ENCODE assay signal across 24 mouse cellular contexts in the genomic region with DNA sequence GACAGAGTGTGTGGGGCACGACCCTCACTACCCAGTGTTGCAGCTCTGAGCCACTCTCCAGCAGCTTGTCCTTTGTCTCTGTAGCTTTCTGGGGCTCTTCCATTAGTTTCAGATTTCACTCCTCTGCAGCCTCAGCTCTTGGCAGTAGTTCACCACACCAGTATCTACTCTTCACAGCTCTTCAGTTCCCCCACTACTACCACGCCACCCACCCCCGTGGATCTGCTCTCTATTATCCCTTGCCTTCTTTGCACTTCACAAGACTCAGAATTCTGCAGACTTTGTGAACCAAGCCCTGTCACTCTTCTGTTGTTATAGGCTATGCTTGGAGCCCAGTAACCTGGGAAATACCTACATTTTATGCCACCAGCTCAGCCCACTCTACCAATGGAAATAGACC.
DNase-seq lines count a peak whose midpoint lies in the region; ATAC-seq lines count a peak whose summit lies in the region.
"Had no signal": no experiment of that assay in that cellular context is flagged by ENCODE, and none has a peak within 500 bp of the region (broad histone marks: within the 10 kb centered on the region; RNA-seq: fewer than 3 reads in every experiment).

No protein-coding gene starts in this region.

- intact Hi-C loops in left cerebral cortex, postnatal 4 days (cut with DNase I) = no loop called here

- DNase-seq in layer of hippocampus, adult 18-20 months (ENCODE audit: low spot score in 2 of 2) = peak; percentile 4 to 34
- DNase-seq in layer of hippocampus, postnatal 10 days (ENCODE audit: low spot score in 2 of 2) = no peak
- peak; percentile 18 to 56 for DNase-seq in left cerebral cortex, adult 18-20 months (ENCODE audit: low spot score in 2 of 2)
- DNase-seq in left cerebral cortex, postnatal 4 days = no peak
- DNase-seq in right cerebral cortex, adult 18-20 months = peak; percentile 57
- DNase-seq in right cerebral cortex, postnatal 4 days = no peak
- DNase-seq in hindbrain, embryonic 14.5 days (ENCODE audit: low spot score) = no peak
- DNase-seq: adrenal gland, adult 2 months; adrenal gland, postnatal 36 days; cerebellum, adult 11 months; cerebellum, adult 8-10 months; cerebellum, postnatal 14 days; embryo, embryonic 11 days; gastrocnemius, postnatal 10 days; heart, adult 18-20 months; heart, postnatal 10 days; heart, postnatal 4 days had no signal

- no peaks in the 10 kb centered on the region for H3K9me3 ChIP-seq in hindbrain, embryonic 14.5 days (ENCODE audit: control insufficient read depth, low read length)
- H3K9me3 ChIP-seq: embryonic facial prominence, embryonic 15.5 days; forebrain, embryonic 10.5 days; heart, embryonic 10.5 days; hindbrain, embryonic 12.5 days had no signal

- 82% methylated on average over 3 of the region's 3 CpGs for WGBS in hindbrain, embryonic 14.5 days

- H3K27me3 ChIP-seq in hindbrain, embryonic 14.5 days (ENCODE audit: control insufficient read depth, insufficient read depth, low read length) = no peaks in the 10 kb centered on the region
- H3K27me3 ChIP-seq: embryonic facial prominence, embryonic 15.5 days; hindbrain, embryonic 12.5 days had no signal

- no peak overlapping the region for H3K4me2 ChIP-seq in hindbrain, embryonic 14.5 days (replicated peaks)
- H3K4me2 ChIP-seq: embryonic facial prominence, embryonic 15.5 days; hindbrain, embryonic 12.5 days had no signal

- no peak for ATAC-seq in hindbrain, embryonic 14.5 days (ENCODE audit: low FRiP score)
- ATAC-seq: forebrain, embryonic 14.5 days; hindbrain, postnatal 0 days had no signal

- H3K9ac ChIP-seq in hindbrain, embryonic 14.5 days = no peak overlapping the region
- H3K9ac ChIP-seq: embryonic facial prominence, embryonic 15.5 days; hindbrain, embryonic 12.5 days had no signal

- H3K36me3 ChIP-seq in hindbrain, embryonic 14.5 days (replicated peaks; ENCODE audit: control insufficient read depth, insufficient read depth) = no peaks in the 10 kb centered on the region
- H3K36me3 ChIP-seq: embryonic facial prominence, embryonic 15.5 days; forebrain, embryonic 10.5 days; heart, embryonic 10.5 days; hindbrain, embryonic 12.5 days had no signal

- no peak overlapping the region for H3K4me3 ChIP-seq in hindbrain, embryonic 14.5 days (replicated peaks; ENCODE audit: low read length)
- H3K4me3 ChIP-seq: embryonic facial prominence, embryonic 15.5 days; erythroblast, embryonic 14.5 days; forebrain, embryonic 10.5 days; heart, embryonic 10.5 days; hindbrain, embryonic 12.5 days had no signal

- H3K4me1 ChIP-seq in hindbrain, embryonic 14.5 days (replicated peaks; ENCODE audit: control insufficient read depth, insufficient read depth, low read length) = no peaks in the 10 kb centered on the region
- H3K4me1 ChIP-seq: embryonic facial prominence, embryonic 15.5 days; forebrain, embryonic 10.5 days; heart, embryonic 10.5 days; hindbrain, embryonic 12.5 days had no signal

- no peak overlapping the region for H3K27ac ChIP-seq in hindbrain, embryonic 14.5 days
- H3K27ac ChIP-seq: embryonic facial prominence, embryonic 15.5 days; forebrain, embryonic 10.5 days; heart, embryonic 10.5 days; hindbrain, embryonic 12.5 days; hindbrain, postnatal 0 days had no signal

Comparison
In these comparisons a context has a peak if more than half of its experiments do, and no peak if none do; other contexts are left out.
1. DNase-seq: peak in layer of hippocampus, adult 18-20 months (2 of 2), left cerebral cortex, adult 18-20 months (2 of 2) and right cerebral cortex, adult 18-20 months (single experiment); none in layer of hippocampus, postnatal 10 days (0 of 2), left cerebral cortex, postnatal 4 days (single experiment), right cerebral cortex, postnatal 4 days (single experiment) and hindbrain, embryonic 14.5 days (single experiment).